Mouse (Mus musculus) embryo, embryonic 11 days (tissue): Measurements from ENCODE around the gene Cyct.
A peak's percentile ranks its signal among the peaks of the same experiment; 100 is the strongest.

Experiments
- DNase-seq: peaks from one replicate; pipeline ENCODE4 v3.0.0-alpha.2; 2015

The Cyct gene

DNA sequence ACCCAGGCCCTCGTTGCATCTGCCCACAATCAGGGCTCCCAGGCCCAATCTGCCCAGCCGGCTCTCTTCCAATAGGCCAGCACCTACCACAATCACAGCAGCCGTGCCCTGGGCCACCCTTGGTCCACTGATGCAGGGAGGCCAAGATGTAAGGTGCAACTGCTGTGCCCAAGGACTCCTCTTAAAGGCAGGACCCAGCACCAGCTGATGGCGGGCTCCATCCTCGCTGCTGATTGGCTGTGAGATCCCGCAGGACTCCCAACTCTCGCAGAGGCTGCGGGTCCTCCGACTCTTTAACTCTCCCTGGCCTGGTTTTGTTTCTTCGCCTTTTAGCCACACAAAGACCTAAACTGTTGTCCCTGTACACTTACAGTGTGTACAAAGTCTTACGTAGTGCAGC lies at the start of gene Cyct:
Gene Cyct (minus strand): TSS at position 225 of the 400 bp plus-strand sequence.
- DNase-seq: no peak

DNA sequence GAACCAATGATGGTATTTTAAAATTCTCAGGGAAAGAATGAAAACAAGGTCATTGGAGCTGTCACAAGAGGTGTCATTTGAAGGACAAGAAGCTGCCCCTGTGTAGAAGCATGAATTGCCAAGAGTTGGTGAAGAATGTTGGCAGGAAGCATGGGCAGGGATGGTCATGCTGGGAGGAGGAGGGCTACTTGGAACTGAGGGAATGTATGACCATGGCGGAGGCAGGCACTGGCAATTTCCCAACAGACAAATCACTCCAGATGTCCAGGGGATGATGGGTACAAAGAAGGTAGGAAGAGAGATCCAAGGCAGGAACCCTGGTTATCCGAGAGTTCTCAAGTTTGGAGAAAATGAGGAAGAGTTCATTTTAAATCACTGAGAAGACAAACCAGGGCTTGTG lies 49.7 kb upstream of the Cyct start:
- DNase-seq: no peak

DNA sequence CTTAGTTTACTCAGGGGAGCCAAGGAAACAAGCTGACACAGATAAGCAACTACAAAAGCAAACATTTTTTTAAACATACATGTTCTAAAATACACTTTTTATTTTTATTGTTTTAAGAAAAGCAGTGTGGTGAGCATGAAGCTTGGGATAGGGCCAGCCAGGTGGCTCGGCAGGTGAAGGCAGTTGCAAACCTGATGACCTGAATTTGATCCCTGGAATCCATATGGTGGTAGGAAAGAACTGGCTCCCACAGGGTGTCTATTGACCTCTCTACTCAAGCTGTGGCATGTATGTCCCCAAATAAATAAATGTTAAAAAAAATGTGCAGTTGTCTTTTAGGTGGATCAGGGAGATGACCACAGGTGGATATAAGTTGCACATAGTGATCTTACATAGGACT lies 49.3 kb upstream of the Cyct start:
- no peak for DNase-seq

DNA sequence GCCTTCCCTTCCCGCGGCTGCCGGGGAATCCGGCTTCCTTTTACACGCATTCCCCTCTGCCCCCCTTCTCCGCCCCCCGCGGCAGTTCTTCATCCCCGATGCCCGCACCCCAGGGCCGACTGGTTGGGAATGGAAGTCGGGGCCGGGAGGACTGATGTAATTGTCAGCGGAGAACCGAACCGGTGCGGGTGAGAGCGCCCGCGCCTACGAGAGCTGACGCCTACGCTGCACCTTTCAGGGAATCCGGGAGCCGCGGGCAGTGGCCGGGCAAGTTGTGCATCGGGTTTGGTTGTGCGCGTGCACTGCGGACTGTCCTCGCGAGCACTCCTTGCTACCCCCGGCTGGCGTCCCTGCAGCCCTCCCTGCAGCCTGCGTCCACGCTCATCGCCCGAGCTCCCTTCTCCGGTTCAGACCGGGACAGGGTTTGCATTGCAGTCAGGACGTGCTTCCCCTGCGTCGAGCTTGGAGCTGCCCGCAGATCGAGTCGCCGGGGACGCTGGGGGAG lies 46.7 kb upstream of the Cyct start:
- DNase-seq: peak; percentile 83

DNA sequence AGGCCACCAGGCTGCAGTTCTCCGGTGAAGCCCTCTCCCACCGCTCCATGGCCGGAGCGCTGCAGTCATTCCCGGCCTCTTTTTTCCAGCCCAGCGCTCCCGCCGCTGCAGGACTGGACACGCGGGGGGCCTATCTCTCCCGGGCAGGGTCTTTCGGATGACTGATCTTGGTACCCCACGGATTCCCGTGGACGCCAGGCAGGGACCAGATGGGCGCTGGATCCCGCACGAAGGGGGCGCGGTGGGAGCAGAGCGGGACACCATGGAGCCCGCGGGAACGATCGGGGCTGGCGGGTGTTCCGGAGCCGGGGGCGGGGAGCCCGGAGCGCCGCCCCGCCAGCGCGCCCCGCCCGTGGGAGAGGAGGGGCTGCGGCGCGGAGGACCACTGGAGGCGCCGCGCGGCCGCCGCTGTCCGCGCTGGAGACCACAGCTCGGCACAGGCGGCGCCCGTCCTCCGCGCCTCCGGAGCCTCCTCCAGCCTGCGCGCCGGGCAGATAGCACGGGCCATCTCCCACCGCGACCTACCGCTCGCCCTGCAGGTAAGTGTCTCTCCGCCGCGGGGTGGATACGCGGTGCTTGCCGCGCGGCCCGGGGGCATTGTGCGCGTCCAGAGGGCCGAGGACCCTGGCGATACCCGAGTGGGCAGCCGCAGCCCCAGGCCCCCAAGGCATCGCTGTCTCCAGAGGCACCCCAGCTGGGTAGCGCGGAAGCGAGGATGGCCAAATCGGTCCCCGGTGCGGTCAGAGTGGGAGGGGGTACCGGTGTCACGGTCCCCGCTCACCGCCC lies 46.1 kb upstream of the Cyct start, which contains the start of gene Osbpl6:
Gene Osbpl6 (plus strand): TSS at position 358 of the 786 bp plus-strand sequence.
- peak; percentile 91 for DNase-seq

DNA sequence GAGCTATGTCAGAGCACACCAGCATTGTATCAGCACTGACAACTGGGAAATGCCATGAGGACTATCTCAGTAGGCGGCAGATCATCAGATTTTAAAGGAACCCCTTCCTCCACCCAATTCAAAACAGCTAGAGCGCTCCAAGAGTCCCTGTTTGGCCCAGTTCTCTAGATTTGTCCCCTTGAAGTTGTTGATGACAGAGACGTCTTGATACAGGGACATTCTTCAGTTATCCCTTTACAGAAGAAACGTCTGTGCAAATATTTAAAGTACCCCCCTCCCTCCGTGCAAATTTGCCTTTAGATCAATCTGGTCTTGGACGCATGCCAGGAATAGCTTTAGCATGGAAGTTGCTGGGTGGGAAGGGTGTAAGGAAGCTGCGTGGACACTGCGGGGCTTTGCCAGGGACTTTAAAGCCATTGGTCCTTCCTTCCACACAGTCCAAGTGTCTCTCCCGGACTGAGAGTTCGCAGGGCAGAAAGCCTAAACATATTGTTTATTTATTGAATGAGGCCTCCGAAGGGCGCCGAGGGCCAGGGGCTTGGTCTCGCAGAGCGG lies 45.4 kb upstream of the Cyct start:
- DNase-seq: no peak

DNA sequence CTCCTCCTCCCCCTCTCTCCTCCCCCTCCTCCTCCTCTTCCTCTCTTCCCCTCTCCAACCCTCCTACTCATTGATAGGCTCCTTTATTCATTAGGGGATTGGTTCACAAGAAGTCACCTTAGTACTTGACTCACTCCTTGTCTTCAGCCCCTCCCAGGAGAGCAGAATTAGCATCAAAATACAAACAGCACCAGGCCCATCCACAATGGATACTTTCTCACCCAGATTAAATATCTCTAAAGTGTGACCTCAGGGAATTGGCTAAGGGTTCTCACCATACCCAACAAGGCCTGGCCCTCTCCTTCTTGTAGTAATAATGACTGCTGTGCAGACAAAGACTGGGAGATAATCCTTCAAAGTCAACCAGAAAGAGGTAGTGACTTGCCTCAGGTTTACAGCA lies 39.9 kb upstream of the Cyct start:
- no peak for DNase-seq

DNA sequence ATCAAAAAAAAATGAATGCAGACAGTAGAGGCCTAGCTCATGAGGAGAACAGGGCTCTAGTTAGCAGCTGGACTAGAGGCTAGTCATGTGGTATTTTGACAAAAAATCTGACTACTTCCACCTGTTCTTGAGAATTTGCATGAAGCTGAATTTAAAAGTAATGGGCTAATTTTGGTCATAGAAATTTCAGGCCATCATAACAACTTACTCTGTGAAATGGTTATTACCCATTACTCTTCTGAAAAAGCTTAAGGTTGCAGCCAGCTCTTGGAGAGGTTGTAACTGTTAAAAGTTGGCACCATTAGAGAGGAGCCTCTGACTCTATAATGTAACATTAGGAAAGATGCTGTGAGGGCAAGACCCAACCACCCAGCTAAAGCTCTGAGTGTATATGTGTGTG lies 26.3 kb upstream of the Cyct start:
- DNase-seq: no peak

DNA sequence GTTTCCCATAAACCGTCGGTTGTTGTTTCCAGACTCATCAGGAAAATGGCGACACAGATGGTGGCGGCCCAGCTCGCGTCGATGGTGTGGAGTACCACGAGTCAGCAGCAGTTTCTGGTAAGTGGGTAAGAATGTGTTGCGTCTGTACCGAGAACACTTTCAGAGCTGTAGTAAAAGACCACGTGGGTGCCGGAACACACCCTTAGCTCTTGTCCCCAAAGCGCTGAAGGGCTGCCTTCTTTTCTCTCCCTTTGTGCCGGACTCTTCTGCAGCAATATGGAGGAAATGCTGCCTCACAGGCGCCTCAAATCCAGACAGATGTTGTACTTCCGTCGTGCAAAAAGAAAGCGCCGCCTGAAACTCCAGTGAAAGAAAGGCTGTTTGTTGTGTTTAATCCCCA lies 18.4 kb upstream of the Cyct start:
- DNase-seq: no peak

DNA sequence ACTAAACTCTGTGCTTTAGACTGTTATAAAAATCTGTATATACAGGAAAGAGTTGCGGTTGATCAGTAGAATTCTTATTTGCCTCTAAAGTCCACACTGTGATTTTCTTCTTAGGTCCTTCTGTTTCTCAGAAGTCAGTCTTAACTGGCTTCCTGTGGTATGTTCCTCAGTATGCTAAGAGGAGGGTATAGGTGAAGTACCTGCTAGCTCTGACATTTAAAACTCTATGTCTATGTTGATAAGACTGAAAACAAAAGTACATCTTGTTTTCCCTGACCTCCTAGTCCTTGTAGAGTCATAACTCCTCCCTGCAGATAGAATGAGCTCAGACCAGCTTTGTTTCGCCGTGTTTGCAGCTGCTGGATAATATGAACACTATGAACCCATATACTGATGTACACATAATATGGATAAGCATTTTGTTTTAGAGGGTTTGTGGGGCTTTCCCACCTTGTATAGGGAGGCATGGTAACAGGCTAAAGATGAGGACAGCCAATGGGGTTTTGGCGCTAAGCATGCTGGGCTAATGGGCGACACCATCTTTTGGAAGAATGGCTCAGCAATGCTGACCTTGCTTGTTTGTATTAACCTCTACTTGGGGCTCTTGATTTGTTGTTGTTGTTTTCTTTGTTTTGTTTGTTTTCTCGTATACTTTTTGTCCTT lies 14.4 kb upstream of the Cyct start:
- no peak for DNase-seq

DNA sequence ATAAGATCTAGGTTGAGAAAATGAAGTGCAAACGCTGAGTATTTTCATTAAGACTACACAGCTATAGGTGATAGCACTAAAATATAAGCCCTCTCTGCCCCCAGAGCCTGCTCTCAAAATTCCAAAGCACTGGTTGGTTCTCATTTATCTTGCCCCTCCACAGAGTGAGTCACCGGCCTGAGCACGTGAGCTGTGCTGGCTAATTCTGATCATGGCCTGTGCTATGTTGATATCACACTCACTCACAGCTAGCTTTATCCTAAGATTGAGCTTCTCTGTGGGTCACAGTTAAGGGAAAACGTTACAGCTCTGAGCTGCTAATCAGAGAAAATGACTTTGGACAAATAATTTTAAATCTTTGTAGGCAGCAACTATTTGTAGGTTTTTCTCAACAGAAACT lies 12.0 kb upstream of the Cyct start:
- DNase-seq: no peak

DNA sequence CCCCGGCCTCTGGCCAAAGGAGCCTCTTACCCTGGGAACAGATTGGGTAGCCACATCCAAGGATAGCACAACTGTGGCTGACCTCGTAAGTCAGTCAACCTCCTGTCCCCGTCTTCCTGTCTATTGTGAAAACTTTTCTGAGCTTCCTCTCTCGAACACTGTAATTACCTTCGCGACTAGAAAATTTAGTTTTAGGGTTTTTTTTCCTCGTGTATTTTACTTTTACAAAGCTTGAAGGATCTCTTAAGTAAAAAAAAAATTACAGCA lies 10.3 kb upstream of the Cyct start:
- no peak for DNase-seq

DNA sequence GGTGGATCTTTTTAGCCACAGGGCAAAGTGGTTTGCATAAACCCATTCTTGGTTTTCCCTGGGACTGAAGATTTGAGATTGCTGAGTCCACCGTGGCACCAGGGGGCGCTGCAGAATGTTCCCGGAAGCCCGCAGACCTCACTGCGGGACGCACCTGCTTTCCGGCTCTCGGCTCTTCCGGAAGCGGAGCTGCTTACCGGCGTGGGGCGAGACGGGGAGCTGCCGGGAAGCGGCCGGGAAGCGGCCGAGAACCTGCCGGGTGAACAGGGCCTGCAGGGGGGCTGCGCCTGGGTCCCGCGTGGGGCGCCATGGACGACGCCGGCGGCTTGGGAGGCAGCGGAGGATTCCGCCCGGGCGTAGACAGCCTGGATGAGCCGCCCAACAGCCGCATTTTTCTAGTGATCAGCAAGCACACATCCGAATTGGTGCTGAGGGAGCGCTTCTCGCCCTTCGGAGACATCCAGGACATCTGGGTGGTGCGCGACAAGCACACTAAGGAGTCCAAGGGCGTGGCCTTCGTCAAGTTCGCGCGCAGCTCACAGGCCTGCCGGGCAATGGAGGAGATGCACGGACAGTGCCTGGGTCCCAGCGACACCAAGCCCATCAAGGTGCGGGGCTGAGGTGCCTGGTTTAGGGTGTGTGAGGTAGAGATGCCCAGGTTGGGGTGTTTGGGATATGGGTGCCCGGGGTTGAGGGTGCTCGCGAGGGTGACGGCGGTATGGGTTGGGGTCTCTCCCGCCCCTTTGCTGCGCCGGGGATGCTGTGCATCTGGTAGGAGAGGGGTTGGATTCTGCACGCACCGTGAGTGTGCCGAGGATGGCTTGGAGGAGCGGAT lies 9.8 kb upstream of the Cyct start, which contains the start of gene Rbm45:
Gene Rbm45 (plus strand): TSS at position 164 of the 835 bp plus-strand sequence.
- DNase-seq: peak; percentile 93

DNA sequence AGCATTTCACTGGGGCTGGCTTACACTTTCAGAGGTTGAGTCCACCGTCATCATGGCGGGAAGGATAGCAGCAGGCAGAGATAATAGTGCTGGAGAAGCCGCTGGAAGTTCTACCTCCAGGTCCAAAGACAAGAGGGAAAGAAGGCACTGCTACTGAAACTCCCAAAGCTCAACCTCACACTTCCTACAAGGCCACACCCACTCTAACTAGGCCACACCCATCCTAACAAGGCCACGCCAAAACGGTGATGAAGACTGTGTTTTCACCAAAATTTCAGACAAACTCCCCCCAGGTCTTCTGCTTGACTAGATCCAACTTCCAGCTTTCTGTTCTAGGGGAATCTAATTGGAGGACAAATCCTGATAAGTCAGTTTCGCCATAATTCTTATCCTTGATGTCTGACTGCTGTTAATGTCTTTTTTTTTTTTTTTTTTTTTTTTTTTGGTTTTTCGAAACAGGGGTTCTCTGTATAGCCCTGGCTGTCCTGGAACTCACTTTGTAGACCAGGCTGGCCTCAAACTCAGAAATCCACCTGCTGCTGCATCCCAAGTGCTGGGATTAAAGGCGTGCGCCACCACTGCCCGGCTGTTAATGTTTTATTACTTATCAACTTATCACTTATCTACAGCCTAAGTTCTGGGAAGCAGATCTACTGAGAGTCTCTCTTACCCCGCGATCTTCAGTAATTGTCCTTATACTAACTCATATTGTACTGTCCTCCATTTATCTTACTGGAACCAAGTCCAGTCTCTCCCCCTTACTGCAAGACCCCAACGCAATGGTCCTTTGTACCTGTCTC lies 8.8 kb upstream of the Cyct start:
- DNase-seq: no peak

DNA sequence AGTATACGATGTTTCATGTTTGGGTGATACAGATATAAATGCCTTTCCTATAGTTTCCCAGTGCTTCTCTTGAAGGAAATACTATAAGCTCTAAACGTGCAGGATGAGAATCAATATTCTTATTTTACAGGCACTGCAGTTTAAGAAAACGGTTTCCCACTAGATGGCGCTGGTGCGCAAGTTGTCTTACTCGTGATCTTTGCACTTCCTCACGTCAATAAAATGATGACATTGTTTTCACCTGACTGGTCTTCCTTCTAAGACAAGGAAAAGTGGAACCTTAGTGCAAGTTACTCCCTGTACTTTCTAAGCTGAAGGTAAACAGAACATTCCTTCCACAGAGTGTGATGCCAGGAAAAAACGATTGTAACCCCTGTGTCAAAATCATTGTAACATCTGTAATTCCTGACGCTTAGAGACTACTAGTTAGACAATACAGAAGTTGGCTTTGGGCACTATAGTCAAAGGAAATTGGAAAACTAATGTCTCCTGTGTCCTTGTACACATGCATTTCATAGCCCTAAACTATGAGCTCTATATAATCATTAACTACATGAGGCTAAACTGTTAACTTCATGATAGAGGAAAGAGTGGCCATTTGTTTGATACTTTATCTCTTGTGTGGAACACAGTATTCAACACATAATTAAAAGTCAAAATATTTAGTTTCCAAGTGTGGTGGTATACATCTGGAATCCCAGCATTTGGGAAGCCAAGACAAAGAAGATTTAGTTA lies 7.1 kb upstream of the Cyct start:
- DNase-seq: peak; percentile 91

DNA sequence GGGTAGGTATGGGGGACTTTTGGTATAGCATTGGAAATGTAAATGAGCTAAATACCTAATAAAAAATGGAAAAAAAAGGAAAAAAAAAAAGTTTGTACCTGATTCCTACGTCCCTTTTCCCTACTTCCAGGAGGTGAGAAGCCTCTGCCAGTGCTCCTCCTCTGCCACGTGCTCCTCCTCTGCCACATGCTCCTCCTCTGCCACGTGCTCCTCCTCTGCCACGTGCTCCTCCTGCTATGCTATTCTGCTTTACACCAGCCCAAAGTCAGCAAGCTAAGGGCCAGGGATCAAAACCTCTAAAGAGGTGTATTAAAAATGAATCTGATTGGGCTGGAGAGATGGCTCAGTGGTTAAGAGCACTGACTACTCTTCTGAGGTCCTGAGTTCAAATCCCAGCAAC lies 5.6 kb upstream of the Cyct start:
- no peak for DNase-seq

DNA sequence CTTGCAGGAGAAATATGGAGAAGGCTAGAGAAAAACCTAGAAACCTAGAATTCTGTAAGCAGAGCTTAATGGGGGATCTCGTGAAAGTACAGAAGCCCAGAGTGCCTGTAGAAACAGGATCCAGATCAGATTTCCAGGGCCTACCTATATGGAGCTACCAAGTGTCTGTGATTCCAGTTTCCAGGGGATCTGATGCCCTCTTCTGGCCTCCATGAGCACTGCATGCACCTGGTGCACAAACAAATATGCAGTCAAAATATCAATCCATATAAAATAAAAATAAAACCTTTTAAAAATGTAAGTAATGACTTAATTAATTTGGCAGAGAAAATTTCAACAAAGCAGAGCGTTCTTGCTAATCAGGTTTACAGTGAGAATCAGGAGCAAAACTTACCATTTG lies 1.9 kb upstream of the Cyct start:
- DNase-seq: peak; percentile 42

DNA sequence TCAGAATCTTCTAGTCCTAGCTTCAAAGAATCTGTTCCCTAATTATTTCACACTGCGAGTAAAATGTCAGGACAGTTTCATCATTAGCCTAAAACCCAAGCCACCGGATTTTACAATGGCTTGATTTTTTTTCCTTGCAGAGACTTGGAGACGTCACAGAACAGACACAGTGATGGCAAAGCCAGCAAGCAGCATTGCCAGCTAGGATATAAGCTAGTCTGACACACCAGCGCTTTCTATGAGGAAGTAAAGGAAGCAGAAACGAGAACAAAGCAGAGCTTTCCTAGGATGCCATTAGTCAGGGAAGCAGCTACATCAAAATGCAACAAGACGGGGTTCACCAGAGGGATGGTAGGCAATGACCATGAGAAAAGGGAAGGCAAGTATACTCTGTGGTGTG lies 12.4 kb downstream of the Cyct start:
- DNase-seq: no peak

DNA sequence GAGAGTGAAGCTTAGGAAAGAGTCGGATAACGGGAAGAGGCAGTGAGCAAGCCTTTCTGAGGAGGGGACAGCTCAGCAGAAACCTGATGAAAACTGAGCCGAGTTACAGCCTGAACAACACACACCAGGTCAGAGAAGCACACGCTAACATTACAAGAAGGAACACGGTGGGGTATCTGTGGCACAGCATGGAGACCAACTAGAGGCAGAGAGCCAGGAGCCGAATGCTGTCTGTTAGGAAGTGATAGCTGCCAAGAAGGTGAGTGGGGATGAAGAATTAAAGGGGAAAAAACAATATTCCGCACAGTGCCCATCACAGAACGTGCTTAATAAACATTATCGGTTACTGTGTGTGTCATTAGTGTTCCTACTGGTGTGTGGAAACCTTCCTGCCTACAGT lies 18.1 kb downstream of the Cyct start:
- DNase-seq: no peak

DNA sequence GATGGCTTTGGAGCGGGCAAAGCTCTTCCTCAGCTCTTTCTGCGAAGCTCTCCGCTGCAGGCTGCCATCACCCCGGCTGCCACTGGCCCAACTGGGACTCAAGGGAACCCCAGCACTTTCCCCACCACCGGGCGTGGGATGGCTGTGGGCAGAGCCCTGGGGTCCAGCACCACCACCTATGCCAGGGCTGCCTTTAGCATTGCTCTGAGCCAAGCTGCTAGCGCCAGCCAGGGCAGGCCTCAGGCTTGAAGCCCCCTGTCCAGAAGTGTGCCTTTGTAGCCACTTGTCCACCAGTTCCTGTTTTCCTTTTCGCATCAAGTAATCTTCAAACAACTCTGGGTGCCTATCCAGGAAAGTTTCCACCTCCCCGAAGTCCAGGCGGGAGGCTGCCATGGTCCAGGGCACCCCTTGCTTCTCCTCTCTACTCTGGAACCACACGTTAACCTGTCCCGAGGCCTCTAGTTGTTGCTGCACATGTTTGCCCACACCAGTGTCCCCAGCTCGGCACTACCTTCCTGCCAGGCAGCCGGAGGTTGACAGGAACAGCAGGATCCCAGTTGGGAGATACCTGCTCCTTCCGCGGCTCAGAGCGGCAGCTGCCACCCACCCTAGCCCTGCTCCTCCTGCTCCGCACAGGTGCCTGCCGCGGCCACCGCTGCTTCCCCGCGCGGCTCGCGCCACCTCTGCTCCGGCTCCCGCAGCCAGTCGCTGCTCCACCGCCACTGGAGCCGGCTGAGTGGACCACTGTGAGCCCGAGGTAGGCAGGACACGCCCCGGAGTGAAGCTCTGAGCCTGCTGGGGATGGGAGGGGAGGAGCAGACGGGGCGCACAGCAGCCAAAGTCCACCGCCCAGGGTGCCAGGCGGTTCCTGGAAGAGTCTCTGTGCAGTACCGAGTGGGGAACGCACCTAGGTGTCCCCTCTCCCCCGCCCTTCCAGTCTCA lies 21.8 kb downstream of the Cyct start, which contains the start of gene Pde11a:
Gene Pde11a (minus strand): TSS at position 560 of the 942 bp plus-strand sequence.
- peak; percentile 60 for DNase-seq
